Mouse (Mus musculus) forebrain, postnatal 0 days (tissue): Measurements from ENCODE around the gene Pon1. TPM values are rescaled to one million over a fixed set of nuclear protein-coding genes. Genes with fewer than 3 reads are reported as not detected.

Experiments used
- ATAC-seq: fragments of 200-750 bp; cut with Nextera tagmentation; 2 replicates; pipeline ENCODE4 v1.8.0; 2017; ENCODE audit warnings: mild to moderate bottlenecking, moderate library complexity
- DNase-seq: peaks from one replicate; pipeline ENCODE4 v3.0.0-alpha.2; 2015
- H3K27ac ChIP-seq: fragments of 300-500 bp; sonication (generic); 2 replicates; pipeline ENCODE4 v1.5.1; 2014; ENCODE audit warnings: low read depth, mild to moderate bottlenecking, antibody characterized with exemption, low read length, moderate library complexity, mixed read lengths
- H3K27me3 ChIP-seq: fragments of 300-500 bp; sonication (generic); 2 replicates; pipeline ENCODE4 v1.6.1; 2014; ENCODE audit warnings: mild to moderate bottlenecking, low read length, mixed read lengths; ENCODE audit not compliant: insufficient read depth
- H3K36me3 ChIP-seq: fragments of 300-500 bp; sonication (generic); 2 replicates; pipeline ENCODE4 v1.6.1; 2014; ENCODE audit warnings: mild to moderate bottlenecking, moderate library complexity; ENCODE audit not compliant: insufficient read depth
- H3K4me1 ChIP-seq: fragments of 300-500 bp; sonication (generic); 2 replicates; pipeline ENCODE4 v1.6.1; 2014; ENCODE audit warnings: antibody characterized with exemption; ENCODE audit not compliant: insufficient read depth
- H3K4me2 ChIP-seq: fragments of 300-500 bp; sonication (generic); 2 replicates; pipeline ENCODE4 v1.6.1; 2014; ENCODE audit warnings: low read depth, mild to moderate bottlenecking, moderate library complexity
- H3K4me3 ChIP-seq: fragments of 300-500 bp; sonication (generic); 2 replicates; pipeline ENCODE4 v1.5.1; 2014; ENCODE audit warnings: low read depth, low read length, mixed read lengths
- H3K9ac ChIP-seq: fragments of 300-500 bp; sonication (generic); 2 replicates; pipeline ENCODE4 v1.6.1; 2014; ENCODE audit warnings: mild to moderate bottlenecking
- H3K9me3 ChIP-seq: fragments of 300-500 bp; sonication (generic); 2 replicates; pipeline ENCODE4 v1.6.1; 2016; ENCODE audit warnings: low read length
- CTCF ChIP-seq: sonication (generic); IDR thresholded peaks from 2 replicates; pipeline ENCODE4 v1.5.1; 2016; ENCODE audit warnings: antibody characterized with exemption, control low read depth, low read depth
- WGBS: fragments of 180-500 bp; shearing (Covaris S2); extraction: QIAGEN DNeasy Blood & Tissue Kit; methylation state at CpG from one replicate; pipeline ENCODE4 v1.1.7; 2014; 5-methylcytosine and 5-hydroxymethylcytosine counted together
- polyA plus RNA-seq: library from polyadenylated mRNA; unstranded; fragments of >200 nt; fragmentation: Nextera tagmentation; extraction: Ambion mirVana; gene quantifications from 2 replicates; pipeline ENCODE4 v1.2.1, GENCODE M21; 2015
- total RNA-seq: library from RNA; depleted of rRNA; stranded (reverse); fragments of >200 nt; gene quantifications from 2 replicates; pipeline ENCODE4 v1.2.3, GENCODE M21; 2014; rRNA removed

Gene Pon1
- total RNA-seq, result 0.14 TPM in 1 of 2 replicates, not detected in the other
- polyA plus RNA-seq, result 0.87 and 0.88 TPM in 2 replicates

DNA sequence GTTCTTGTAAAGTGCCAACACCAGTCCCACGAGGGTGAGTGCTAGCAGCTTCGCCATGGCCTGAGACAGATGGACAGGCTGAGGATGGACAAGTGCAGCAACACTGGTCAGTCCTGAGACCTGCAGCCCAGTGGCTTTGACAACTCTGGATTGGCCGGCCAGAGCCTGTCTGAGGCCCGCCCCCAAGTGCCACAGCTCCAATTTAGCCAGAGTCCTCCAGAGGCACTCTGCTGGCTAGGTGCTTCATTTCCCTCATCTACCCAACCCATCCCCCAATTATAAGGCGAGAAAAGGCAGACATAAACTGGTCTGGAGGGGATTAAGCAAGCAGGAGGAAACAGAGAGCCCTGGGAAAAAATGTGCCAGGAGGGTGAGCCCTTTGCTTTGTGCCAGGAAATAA, at the start of gene Pon1:
Pon1 (minus strand) TSS at position 254 of the 400 bp plus-strand sequence.
- Histone ChIP-seq H3K4me2 (no peak within 1 kb of the TSS), H3K27me3 (no peaks in the 10 kb centered on the region), H3K36me3 (no peaks in the 10 kb centered on the region), H3K4me1 (no peaks in the 10 kb centered on the region), H3K4me3 (no peak within 1 kb of the TSS), H3K9ac (no peak within 1 kb of the TSS), H3K27ac (no peak within 1 kb of the TSS), H3K9me3 (no peaks in the 10 kb centered on the region)
- ATAC-seq (no peak), DNase-seq (no peak)
- TF ChIP-seq CTCF, result no peak
- WGBS, result 44% methylated on average over 5 of the region's 5 CpGs

DNA sequence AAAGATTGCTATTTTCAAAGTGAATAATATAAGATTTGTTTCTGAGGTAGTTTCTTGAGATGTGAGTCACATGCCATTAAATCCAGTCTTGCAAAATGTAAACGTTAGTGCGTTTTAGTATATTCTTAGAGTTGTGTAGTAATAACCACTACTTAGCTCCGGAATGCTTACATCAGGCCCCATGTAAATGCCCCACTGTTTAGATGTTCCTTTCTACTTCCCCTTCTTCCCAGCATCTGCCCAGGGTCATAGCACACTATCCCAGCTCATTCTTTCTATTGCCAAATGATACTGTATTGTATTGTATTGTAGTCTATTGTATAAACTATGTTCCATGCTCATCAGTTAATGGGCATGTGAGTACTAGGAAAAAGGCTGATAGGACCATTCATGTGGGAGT, 45.1 kb upstream of the Pon1 start:
- ATAC-seq (no peak), DNase-seq (no peak)
- no peak overlapping the region for H3K4me3 ChIP-seq
- H3K36me3 ChIP-seq, result no peaks in the 10 kb centered on the region
- no peaks in the 10 kb centered on the region for H3K27me3 ChIP-seq
- H3K9me3 ChIP-seq, result no peaks in the 10 kb centered on the region
- no peak for TF ChIP-seq CTCF
- 96% methylated on average over 3 of the region's 3 CpGs for WGBS
- H3K9ac ChIP-seq, result no peak overlapping the region
- H3K27ac ChIP-seq, result no peak overlapping the region
- H3K4me1 ChIP-seq, result no peaks in the 10 kb centered on the region
- H3K4me2 ChIP-seq, result no peak overlapping the region

DNA sequence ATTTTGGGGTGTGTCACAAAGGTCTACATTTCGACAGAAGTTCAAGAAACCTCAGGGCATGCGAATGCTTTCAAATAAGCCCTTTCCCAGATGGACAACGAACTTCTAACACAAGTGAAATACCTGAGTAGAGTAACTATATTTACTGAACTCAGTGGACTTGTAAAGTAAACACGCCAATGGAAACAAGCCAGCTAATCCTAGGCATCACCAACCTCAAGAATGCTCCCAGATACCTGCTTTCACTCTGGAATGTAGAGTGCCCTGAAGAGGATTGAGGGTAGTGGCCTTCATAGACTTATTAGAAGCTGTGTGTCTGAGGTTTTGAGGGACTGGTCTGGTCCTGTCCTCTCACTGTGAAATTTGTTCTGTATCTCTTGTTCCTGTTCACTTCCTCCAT, 43.8 kb upstream of the Pon1 start:
- no peaks in the 10 kb centered on the region for H3K9me3 ChIP-seq
- H3K4me2 ChIP-seq, result no peak overlapping the region
- no peak overlapping the region for H3K9ac ChIP-seq
- H3K4me1 ChIP-seq, result no peaks in the 10 kb centered on the region
- TF ChIP-seq CTCF, result no peak
- ATAC-seq, result no peak
- WGBS, result 93% methylated on average over 4 of the region's 4 CpGs
- no peak for DNase-seq
- H3K27ac ChIP-seq, result no peak overlapping the region
- no peak overlapping the region for H3K4me3 ChIP-seq
- no peaks in the 10 kb centered on the region for H3K36me3 ChIP-seq
- no peaks in the 10 kb centered on the region for H3K27me3 ChIP-seq

DNA sequence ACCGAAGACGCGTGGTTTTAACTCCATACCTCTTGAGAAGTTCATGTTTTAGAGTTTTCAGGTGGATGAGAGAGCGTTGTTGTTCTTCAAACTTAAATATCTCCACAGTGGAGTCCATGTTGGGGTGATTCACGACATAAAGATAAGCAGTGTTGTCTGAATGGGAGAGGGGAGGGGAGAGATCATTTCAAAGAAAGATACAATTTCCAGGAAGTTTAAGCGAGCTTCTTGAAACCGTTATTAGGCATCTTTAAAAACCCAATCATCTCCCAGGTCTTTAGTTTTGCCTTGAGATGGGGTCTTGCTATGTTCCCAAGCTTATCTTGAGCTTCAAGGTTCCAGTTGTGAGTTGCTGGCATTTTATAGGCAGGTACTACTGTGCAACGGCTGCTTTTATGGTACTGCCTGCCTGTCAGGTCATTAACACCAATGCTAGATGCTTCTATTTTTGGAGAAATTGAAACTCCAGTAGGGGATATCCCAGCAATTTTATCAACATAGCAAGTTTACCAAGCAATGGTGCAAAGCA, 43.2 kb upstream of the Pon1 start:
- Histone ChIP-seq H3K27me3 (no peaks in the 10 kb centered on the region), H3K36me3 (no peaks in the 10 kb centered on the region), H3K9me3 (no peaks in the 10 kb centered on the region), H3K27ac (no peak overlapping the region), H3K4me1 (no peaks in the 10 kb centered on the region), H3K4me2 (no peak overlapping the region), H3K9ac (no peak overlapping the region), H3K4me3 (no peak overlapping the region)
- no peak for ATAC-seq
- no peak for TF ChIP-seq CTCF
- DNase-seq, result no peak
- WGBS, result 71% methylated on average over 8 of the region's 8 CpGs

DNA sequence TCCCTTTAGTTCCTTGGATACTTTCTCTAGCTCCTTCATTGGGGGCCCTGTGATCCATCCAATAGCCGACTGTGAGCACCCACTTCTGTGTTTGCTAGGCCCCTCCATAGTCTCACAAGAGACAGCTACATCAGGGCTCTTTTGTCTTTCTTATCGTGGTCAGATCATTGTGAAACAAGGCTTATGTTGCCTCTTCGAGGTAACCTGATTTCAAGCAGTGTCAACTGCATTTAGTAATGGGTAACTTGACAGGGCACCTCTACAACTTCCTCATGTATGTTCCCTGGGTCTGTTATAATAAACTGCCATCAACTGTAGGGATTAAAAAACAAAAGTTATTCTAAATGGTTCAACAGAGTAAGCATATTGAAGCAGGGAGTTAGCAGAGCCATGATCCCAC, 40.8 kb upstream of the Pon1 start:
- Histone ChIP-seq H3K4me2 (no peak overlapping the region), H3K4me3 (no peak overlapping the region), H3K27ac (no peak overlapping the region), H3K9ac (no peak overlapping the region), H3K36me3 (no peaks in the 10 kb centered on the region), H3K9me3 (no peaks in the 10 kb centered on the region), H3K27me3 (no peaks in the 10 kb centered on the region), H3K4me1 (no peaks in the 10 kb centered on the region)
- TF ChIP-seq CTCF, result no peak
- 84% methylated on average over 3 of the region's 3 CpGs for WGBS
- ATAC-seq, result no peak
- no peak for DNase-seq

DNA sequence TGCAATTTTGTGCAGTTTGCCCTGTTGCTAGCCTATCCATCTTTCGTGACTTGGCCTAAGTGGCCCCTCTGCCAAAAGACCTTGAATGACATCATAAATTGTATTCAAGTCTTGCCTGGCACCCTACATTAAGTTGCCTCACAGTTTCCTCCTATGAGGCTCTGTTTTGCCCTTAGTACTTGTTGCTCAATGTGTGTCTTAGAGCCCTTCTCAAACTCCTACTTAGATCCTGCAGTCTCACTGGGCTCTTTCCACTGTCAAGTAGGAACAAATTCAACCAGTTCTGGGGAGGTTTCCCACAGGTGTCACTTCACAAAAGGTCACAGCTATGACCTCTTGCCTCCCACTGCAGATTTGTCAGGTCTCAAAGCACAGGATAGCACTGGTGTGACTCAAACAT, 40.1 kb upstream of the Pon1 start:
- Histone ChIP-seq H3K9me3 (no peaks in the 10 kb centered on the region), H3K27ac (no peak overlapping the region), H3K27me3 (no peaks in the 10 kb centered on the region), H3K4me1 (no peaks in the 10 kb centered on the region), H3K4me3 (no peak overlapping the region), H3K36me3 (no peaks in the 10 kb centered on the region), H3K9ac (no peak overlapping the region), H3K4me2 (no peak overlapping the region)
- DNase-seq, result no peak
- TF ChIP-seq CTCF, result no peak
- 87% methylated on average over 1 of the region's 1 CpGs for WGBS
- ATAC-seq, result no peak

DNA sequence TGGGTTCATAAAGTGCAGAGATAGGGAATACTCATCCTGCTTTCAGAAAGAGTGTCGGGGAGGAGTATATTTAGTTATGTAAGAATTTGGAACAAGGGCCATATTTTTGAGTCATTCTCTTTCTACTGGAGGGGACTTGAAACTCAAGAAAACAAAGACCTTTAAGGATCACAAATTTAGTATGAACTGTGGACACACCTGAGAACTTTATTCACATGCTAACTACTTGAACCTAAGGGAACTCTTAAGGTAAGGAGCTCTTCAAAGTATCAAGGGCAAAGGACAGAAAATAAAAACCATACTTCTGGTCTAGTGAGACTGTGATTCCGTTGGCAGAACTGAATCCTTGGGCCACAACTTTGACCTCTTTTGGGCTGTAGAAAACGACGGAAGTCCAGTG, 38.3 kb upstream of the Pon1 start:
- no peaks in the 10 kb centered on the region for H3K36me3 ChIP-seq
- no peak for TF ChIP-seq CTCF
- ATAC-seq, result no peak
- H3K27ac ChIP-seq, result no peak overlapping the region
- no peaks in the 10 kb centered on the region for H3K27me3 ChIP-seq
- H3K9me3 ChIP-seq, result no peaks in the 10 kb centered on the region
- no peak overlapping the region for H3K9ac ChIP-seq
- H3K4me3 ChIP-seq, result no peak overlapping the region
- WGBS, result 92% methylated on average over 4 of the region's 4 CpGs
- no peak overlapping the region for H3K4me2 ChIP-seq
- no peaks in the 10 kb centered on the region for H3K4me1 ChIP-seq
- DNase-seq, result no peak
